Mouse (Mus musculus): Measurements from ENCODE around the gene Adad2.

DNA sequence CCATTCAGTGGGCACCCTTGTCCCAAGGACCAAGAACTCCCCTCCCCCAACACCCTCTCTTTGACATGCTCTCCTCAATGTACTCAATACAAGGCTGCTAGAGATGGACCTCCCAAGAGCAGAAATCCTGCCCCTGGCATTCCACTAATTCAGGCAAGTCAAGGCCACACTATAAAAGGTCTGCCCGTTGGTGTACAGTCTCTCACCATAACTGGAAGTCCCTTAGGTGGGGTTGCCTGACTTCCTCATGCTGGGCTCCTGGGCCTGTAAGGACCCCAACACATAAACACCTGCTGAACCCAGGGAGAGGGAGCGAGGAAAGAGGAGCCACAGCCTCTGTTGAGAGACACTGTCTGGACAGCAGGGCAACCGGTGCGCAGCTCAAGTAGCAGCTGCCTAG is 8.8 kb upstream of the Adad2 start:
- TF ChIP-seq POLR2A (IDR thresholded peaks at IDR 0.05; ENCODE audit: borderline replicate concordance, extremely low read depth, insufficient read depth, insufficient read length, poor library complexity, severe bottlenecking) (no peak), CTCF (IDR thresholded peaks at IDR 0.05; ENCODE audit: borderline replicate concordance, extremely low read depth, insufficient read depth, insufficient read length) (no peak)
